Mouse (Mus musculus) CD8-positive naive resting alpha-beta T cell, adult 57 days (primary cell): ENCODE measurements around the gene Ubash3b. TPM values are rescaled to one million over a fixed set of nuclear protein-coding genes. Genes with fewer than 3 reads are reported as not detected.

Experiments used
- total RNA-seq: library from RNA; stranded (reverse); gene quantifications from one replicate; pipeline ENCODE4 v1.2.4, GENCODE M21; 2023

Ubash3b gene
- total RNA-seq = 19.9 TPM

GRCm38 (mm10) chr9:41161413-41161812 lies at the start of gene Ubash3b:
TSS of gene Ubash3b (minus strand) at chr9:41161697.

GRCm38 (mm10) chr9:41004415-41004814 lies 157.1 kb downstream of the Ubash3b start, which contains the start of gene Crtam:
TSS of gene Crtam (minus strand) at chr9:41004628.

DNA sequence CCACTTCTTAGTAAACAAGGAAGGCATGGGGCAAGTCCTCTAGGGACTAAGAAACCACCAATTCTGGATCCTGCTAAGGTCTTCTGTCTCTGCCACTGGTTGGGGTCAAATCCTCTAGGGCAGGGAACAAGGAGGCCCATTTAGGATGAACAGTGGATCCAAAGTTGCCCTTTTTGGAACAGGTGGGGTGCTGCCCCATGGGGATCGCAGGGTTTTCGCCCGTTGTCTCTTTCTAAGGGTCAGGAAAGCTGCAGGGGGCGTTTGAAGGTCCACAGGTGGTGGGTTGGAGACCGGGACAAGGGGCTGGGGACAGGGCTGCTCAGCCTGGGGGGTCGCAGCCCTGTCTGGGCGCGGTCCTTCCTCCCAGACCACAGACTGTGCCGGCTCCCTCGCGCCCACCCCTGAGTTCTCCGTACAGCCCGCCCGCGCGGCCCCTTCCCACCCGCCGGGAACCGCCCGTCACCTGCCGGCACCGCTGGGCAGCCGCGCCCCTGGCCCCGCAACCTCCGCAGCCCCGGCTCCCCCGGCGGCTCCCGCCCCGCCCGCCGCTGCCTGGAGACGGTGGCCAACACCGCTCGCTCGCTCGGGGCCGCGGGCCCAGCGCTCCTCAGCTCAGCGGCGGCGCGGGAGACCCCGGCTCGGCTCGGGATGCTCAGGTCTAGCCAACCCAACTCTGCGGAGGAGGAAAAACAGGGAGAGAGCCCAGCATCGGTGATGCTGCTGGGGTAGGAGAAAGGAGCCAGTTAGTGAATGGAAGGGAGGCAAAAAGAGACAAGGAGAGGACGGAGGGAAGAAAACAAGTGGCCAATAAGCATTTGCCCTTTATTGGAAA lies 197.7 kb downstream of the Ubash3b start, which contains the start of gene Jhy:
TSS of gene Jhy (minus strand) at position 533 of the 832 bp plus-strand sequence.

Other genes starting within 250 kb of the Ubash3b start
- not detected for gene Jhy, start 197.6 kb downstream of the Ubash3b start, total RNA-seq
- 16.3 TPM for gene Crtam, start 157.1 kb downstream of the Ubash3b start, total RNA-seq